Mouse (Mus musculus) heart, embryonic 11.5 days (tissue): ENCODE measurements around the gene Prmt2. TPM values are rescaled to one million over a fixed set of nuclear protein-coding genes. Genes with fewer than 3 reads are reported as not detected.

Experiments used
- ATAC-seq: fragments of 200-750 bp; cut with Nextera tagmentation; replicated peaks from 2 replicates; pipeline ENCODE4 v1.8.0; 2017; ENCODE audit warnings: moderate library complexity; ENCODE audit not compliant: insufficient number of reproducible peaks, low FRiP score, low TSS enrichment
- H3K27ac ChIP-seq: fragments of 300-500 bp; sonication (generic); 2 replicates; pipeline ENCODE4 v1.5.1; 2014; ENCODE audit warnings: mild to moderate bottlenecking, low read depth, low read length
- H3K27me3 ChIP-seq: fragments of 300-500 bp; sonication (generic); 2 replicates; pipeline ENCODE4 v1.6.1; 2014; ENCODE audit warnings: mild to moderate bottlenecking, low read length, mixed read lengths; ENCODE audit not compliant: control insufficient read depth, insufficient read depth
- H3K36me3 ChIP-seq: fragments of 300-500 bp; sonication (generic); 2 replicates; pipeline ENCODE4 v1.6.1; 2014; ENCODE audit warnings: mild to moderate bottlenecking, low read length, moderate library complexity, mixed read lengths; ENCODE audit not compliant: control insufficient read depth, insufficient read depth
- H3K4me1 ChIP-seq: fragments of 300-500 bp; sonication (generic); 2 replicates; pipeline ENCODE4 v1.6.1; 2014; ENCODE audit warnings: low read length; ENCODE audit not compliant: control insufficient read depth, insufficient read depth
- H3K4me2 ChIP-seq: fragments of 300-500 bp; sonication (generic); 2 replicates; pipeline ENCODE4 v1.6.1; 2014; ENCODE audit warnings: mild to moderate bottlenecking, moderate library complexity
- H3K4me3 ChIP-seq: fragments of 300-500 bp; sonication (generic); 2 replicates; pipeline ENCODE4 v1.5.1; 2014; ENCODE audit warnings: low read depth, low read length
- H3K9ac ChIP-seq: fragments of 300-500 bp; sonication (generic); 2 replicates; pipeline ENCODE4 v1.6.1; 2014; ENCODE audit warnings: mild to moderate bottlenecking, low read depth, low read length, moderate library complexity
- H3K9me3 ChIP-seq: fragments of 300-500 bp; sonication (generic); replicated peaks from 2 replicates; pipeline ENCODE4 v1.6.1; 2016; ENCODE audit warnings: low read length; ENCODE audit not compliant: control insufficient read depth
- WGBS: fragments of 180-500 bp; shearing (Covaris S2); extraction: QIAGEN DNeasy Blood & Tissue Kit; methylation state at CpG from one replicate; pipeline ENCODE4 v1.1.7; 2014; ENCODE audit not compliant: insufficient replicate concordance; 5-methylcytosine and 5-hydroxymethylcytosine counted together
- polyA plus RNA-seq: library from polyadenylated mRNA; unstranded; fragments of >200 nt; fragmentation: Nextera tagmentation; extraction: Ambion mirVana; gene quantifications from 2 replicates; pipeline ENCODE4 v1.2.1, GENCODE M21; 2014

The Prmt2 gene
- polyA plus RNA-seq, 1 experiment from 2014 or later = 62.6 TPM

GRCm38 (mm10) chr10:76257719-76258390, 20.2 kb upstream of the Prmt2 start:
- 64% methylated on average over 12 of the region's 12 CpGs for WGBS
- no peaks in the 10 kb centered on the region for H3K36me3 ChIP-seq
- no peak overlapping the region for H3K9ac ChIP-seq
- 0 out of 2 replicates have a peak, but pooled peaks have one; percentile 37 for ATAC-seq
- no peak overlapping the region for H3K4me3 ChIP-seq
- H3K27ac ChIP-seq = no peak overlapping the region
- no peak overlapping the region for H3K4me2 ChIP-seq
- H3K27me3 ChIP-seq = no peaks in the 10 kb centered on the region
- H3K9me3 ChIP-seq = no peaks in the 10 kb centered on the region
- H3K4me1 ChIP-seq = peaks cover 8% of the 10 kb centered on the region

DNA sequence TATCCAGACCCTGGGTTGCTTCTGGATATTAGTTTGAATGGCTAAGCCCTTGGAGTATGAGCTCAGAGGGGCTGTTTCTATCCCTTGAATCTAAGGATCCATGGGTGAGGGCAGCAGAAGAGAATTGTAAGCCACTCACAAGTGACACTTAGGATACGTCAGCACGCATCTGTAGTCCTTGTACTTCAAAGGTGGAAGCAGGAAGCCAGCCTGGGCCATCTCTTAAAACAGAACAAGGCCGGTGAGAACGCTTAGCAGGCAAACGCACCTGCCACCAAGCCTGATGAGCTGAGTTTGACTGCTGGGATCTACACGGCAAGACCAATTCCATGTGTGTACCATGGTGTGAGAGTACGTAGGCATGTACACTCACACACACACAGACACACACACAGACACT, 19.6 kb upstream of the Prmt2 start:
- H3K36me3 ChIP-seq = no peaks in the 10 kb centered on the region
- no peak for ATAC-seq
- no peaks in the 10 kb centered on the region for H3K9me3 ChIP-seq
- peaks cover 8% of the 10 kb centered on the region for H3K4me1 ChIP-seq
- H3K4me2 ChIP-seq = no peak overlapping the region
- WGBS = 76% methylated on average over 7 of the region's 7 CpGs
- H3K9ac ChIP-seq = no peak overlapping the region
- H3K4me3 ChIP-seq = no peak overlapping the region
- H3K27ac ChIP-seq = no peak overlapping the region
- no peaks in the 10 kb centered on the region for H3K27me3 ChIP-seq

DNA sequence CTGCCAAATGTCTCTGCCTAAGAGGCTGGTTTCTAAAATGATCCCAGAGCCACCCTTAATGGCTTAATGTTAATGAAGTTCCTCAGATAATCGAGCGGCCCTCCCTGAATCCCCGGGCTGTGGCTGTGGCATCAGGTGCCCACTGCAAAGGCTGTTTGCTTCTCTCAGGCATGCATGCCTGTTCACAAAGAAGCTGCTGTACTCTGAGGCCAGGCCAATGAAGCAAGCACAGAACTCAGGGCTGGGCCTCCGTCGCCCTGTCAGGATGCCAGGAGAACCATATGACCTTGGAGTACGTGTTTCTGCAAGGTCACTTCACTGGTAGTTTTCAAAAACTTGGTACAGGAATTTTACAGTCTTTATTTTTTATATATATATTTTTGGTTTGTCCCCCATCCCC, 18.0 kb upstream of the Prmt2 start:
- ATAC-seq = no peak
- peaks cover 8% of the 10 kb centered on the region for H3K4me1 ChIP-seq
- H3K4me3 ChIP-seq = no peak overlapping the region
- 72% methylated on average over 6 of the region's 6 CpGs for WGBS
- no peak overlapping the region for H3K4me2 ChIP-seq
- H3K9me3 ChIP-seq = no peaks in the 10 kb centered on the region
- H3K27ac ChIP-seq = no peak overlapping the region
- no peak overlapping the region for H3K9ac ChIP-seq
- H3K36me3 ChIP-seq = no peaks in the 10 kb centered on the region
- H3K27me3 ChIP-seq = no peaks in the 10 kb centered on the region

DNA sequence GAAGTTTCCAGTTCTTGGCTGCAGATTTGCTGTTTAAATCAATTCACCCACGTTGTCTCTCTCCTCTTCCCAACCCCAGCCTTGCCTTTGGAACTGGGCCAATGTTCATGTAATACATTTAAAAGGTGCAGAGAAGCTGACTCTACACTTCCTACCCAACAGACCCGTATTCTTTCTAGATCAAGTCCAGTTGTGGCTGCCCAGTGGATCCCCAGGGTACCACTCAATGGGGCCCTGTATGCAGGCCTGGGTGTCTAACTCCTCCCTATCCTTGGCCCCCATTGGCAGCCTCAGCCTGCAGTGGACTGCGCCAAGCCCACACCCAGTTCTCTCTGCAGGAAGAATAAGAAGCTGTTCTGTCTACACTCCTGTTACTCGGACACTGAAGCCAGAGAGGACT, 15.9 kb upstream of the Prmt2 start, which contains the start of gene S100b:
TSS of gene S100b (plus strand) at position 318 of the 400 bp plus-strand sequence.
- Histone ChIP-seq H3K4me3 (no peak within 1 kb of the TSS), H3K4me1 (peaks cover 8% of the 10 kb centered on the region), H3K9ac (no peak within 1 kb of the TSS), H3K36me3 (no peaks in the 10 kb centered on the region), H3K4me2 (no peak within 1 kb of the TSS), H3K9me3 (no peaks in the 10 kb centered on the region), H3K27me3 (no peaks in the 10 kb centered on the region), H3K27ac (no peak within 1 kb of the TSS)
- ATAC-seq = no peak
- WGBS = 51% methylated on average over 4 of the region's 4 CpGs

DNA sequence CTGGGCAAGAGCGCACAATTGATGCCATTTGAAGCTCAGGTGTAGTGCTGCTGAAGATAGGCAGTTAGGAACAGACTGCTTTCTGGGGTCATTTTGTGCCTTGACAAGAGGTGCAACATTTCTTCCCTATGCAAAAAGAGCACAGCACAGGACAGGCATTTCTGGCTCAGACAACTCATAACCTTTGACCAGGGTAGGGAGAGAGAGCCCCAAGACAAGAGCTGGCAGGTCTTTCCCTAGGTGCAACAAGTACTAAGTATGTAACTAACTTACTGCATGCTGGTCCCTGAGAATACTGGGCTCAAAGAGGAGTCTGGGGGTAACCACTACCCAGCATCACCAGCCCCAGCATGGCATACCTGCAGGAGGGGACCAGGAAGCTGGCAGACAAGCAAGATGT, 15.4 kb upstream of the Prmt2 start:
- no peak overlapping the region for H3K4me3 ChIP-seq
- H3K9me3 ChIP-seq = no peaks in the 10 kb centered on the region
- no peak for ATAC-seq
- H3K27ac ChIP-seq = no peak overlapping the region
- no peak overlapping the region for H3K9ac ChIP-seq
- H3K4me1 ChIP-seq = peaks cover 5% of the 10 kb centered on the region
- H3K4me2 ChIP-seq = no peak overlapping the region
- H3K27me3 ChIP-seq = no peaks in the 10 kb centered on the region
- WGBS = 89% methylated on average over 1 of the region's 1 CpGs
- no peaks in the 10 kb centered on the region for H3K36me3 ChIP-seq

DNA sequence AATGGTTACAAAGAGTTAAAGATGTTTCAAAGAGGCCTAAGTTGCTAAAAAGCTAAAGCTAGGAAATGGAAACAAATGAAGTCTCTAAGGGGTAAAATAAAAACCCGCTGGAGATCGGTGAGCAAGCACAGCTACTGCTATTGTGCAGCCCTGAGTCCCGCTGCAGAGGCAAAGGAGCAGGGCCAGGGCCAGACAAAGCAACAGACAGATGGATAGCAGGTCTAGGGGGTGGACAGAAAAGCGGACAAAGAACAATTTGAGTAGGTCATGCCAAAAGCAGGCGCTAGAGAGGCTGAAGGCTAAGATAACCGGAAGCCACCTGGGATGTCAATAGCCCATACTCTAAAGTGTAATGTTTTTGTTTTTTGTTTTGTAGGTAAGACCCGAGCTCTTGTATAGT, 13.2 kb upstream of the Prmt2 start:
- H3K4me2 ChIP-seq = no peak overlapping the region
- no peak overlapping the region for H3K4me3 ChIP-seq
- no peaks in the 10 kb centered on the region for H3K4me1 ChIP-seq
- no peak overlapping the region for H3K27ac ChIP-seq
- 77% methylated on average over 7 of the region's 7 CpGs for WGBS
- H3K36me3 ChIP-seq = no peaks in the 10 kb centered on the region
- H3K9ac ChIP-seq = no peak overlapping the region
- H3K9me3 ChIP-seq = no peaks in the 10 kb centered on the region
- no peak for ATAC-seq
- no peaks in the 10 kb centered on the region for H3K27me3 ChIP-seq

DNA sequence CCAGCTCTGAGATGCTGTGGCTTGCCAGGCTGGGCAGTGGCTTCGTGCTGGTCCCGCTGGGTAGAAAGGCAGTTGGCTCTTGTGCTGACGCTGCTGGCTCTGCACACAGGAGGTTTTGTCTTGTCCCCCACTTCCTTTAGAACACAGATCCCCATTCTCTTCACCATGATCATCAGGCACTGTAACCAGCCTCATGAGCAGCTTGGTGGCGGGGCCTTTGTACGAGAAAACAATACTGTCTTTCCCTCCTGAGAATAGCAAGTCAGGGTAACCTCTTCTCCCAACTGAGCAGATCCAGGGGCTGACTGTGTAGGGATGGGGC, 10.9 kb upstream of the Prmt2 start:
- H3K27ac ChIP-seq = no peak overlapping the region
- no peak for ATAC-seq
- no peak overlapping the region for H3K4me3 ChIP-seq
- no peaks in the 10 kb centered on the region for H3K4me1 ChIP-seq
- H3K9ac ChIP-seq = no peak overlapping the region
- no peaks in the 10 kb centered on the region for H3K27me3 ChIP-seq
- no peaks in the 10 kb centered on the region for H3K36me3 ChIP-seq
- H3K9me3 ChIP-seq = no peaks in the 10 kb centered on the region
- no peak overlapping the region for H3K4me2 ChIP-seq
- WGBS = 78% methylated on average over 5 of the region's 5 CpGs

GRCm38 (mm10) chr10:76247960-76248646, 10.4 kb upstream of the Prmt2 start:
- Histone ChIP-seq H3K36me3 (no peaks in the 10 kb centered on the region), H3K4me2 (no peak overlapping the region), H3K9me3 (no peaks in the 10 kb centered on the region), H3K9ac (no peak overlapping the region), H3K4me1 (no peaks in the 10 kb centered on the region), H3K4me3 (no peak overlapping the region), H3K27me3 (no peaks in the 10 kb centered on the region), H3K27ac (no peak overlapping the region)
- WGBS = 70% methylated on average over 21 of the region's 21 CpGs
- ATAC-seq = no peak

DNA sequence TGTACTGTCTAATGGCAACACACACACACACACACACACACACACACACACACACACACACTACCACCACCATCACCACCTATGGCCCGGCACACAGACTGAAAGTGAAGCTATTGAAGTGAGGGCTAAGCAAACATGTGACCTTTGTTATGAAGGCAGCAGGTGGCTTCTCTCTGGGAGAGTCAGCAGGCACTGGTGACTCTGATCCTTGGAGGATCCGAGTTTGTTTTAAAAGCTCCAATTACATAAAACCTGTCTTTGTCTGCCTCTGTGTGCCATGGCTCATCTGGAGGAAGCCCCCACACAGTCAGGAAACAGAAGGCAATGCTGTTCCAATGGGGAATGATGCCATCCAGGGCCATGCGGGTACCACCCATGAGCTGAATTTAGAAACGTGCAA, 8.9 kb upstream of the Prmt2 start:
- H3K27me3 ChIP-seq = no peaks in the 10 kb centered on the region
- ATAC-seq = no peak
- 52% methylated on average over 4 of the region's 4 CpGs for WGBS
- H3K9ac ChIP-seq = no peak overlapping the region
- no peak overlapping the region for H3K4me2 ChIP-seq
- H3K4me1 ChIP-seq = no peaks in the 10 kb centered on the region
- no peaks in the 10 kb centered on the region for H3K36me3 ChIP-seq
- no peak overlapping the region for H3K27ac ChIP-seq
- H3K9me3 ChIP-seq = no peaks in the 10 kb centered on the region
- H3K4me3 ChIP-seq = no peak overlapping the region
